Mouse (Mus musculus) 3T3-L1 (cell line): ENCODE data around the gene Klk4.
A peak's percentile ranks its signal among the peaks of the same experiment; 100 is the strongest.

Source experiments
- DNase-seq: peaks from one replicate; pipeline ENCODE4 v3.0.0-alpha.2; 2015; ENCODE audit warnings: low read depth, low spot score

Gene Klk4

GRCm38 (mm10) chr7:43919559-43920451 lies 38.8 kb downstream of the Klk4 start:
- peak; percentile 84 for DNase-seq

GRCm38 (mm10) chr7:43920582-43920981 lies 39.6 kb downstream of the Klk4 start:
- no peak for DNase-seq

- no peak for DNase-seq
These were observed 40.1 kb downstream of the Klk4 start for GRCm38 (mm10) chr7:43921087-43921486.

GRCm38 (mm10) chr7:43921941-43922340 lies 41.0 kb downstream of the Klk4 start:
- no peak for DNase-seq

GRCm38 (mm10) chr7:43925985-43926384 lies 45.0 kb downstream of the Klk4 start:
- DNase-seq, result peak; percentile 55

GRCm38 (mm10) chr7:43928521-43928920 lies 47.6 kb downstream of the Klk4 start:
- peak; percentile 12 for DNase-seq

GRCm38 (mm10) chr7:43932337-43932736 lies 51.4 kb downstream of the Klk4 start:
- DNase-seq, result no peak

GRCm38 (mm10) chr7:43933440-43933839 lies 52.5 kb downstream of the Klk4 start, which contains the start of gene Klk15:
Gene Klk15 (plus strand): TSS chr7:43933740.
- DNase-seq, result no peak

GRCm38 (mm10) chr7:43934747-43935146 lies 53.8 kb downstream of the Klk4 start:
- DNase-seq, result no peak
